Mouse (Mus musculus) embryo, embryonic 10 days (tissue): ENCODE results near the gene Zfp53.
A peak's percentile ranks its signal among the peaks of the same experiment; 100 is the strongest.
"Not testable (repeated sequence)": the region's sequence is repeated elsewhere in the genome, so short reads cannot be mapped to it uniquely, and the experiment has no call there.

ENCODE experiments used
- DNase-seq: peaks from one replicate; pipeline ENCODE4 v3.0.0-alpha.2; 2015; ENCODE audit warnings: low spot score

Zfp53 gene

GRCm38 (mm10) chr17:21488760-21489499 is at the start of gene Zfp53:
Gene Zfp53 (plus strand): TSS chr17:21488998.
- peak; percentile 91 for DNase-seq

- DNase-seq = peak; percentile 88
Measured at GRCm38 (mm10) chr17:21449669-21450068, 39.1 kb upstream of the Zfp53 start.

GRCm38 (mm10) chr17:21450138-21450704 is 38.6 kb upstream of the Zfp53 start, which contains the start of gene Zfp51:
Gene Zfp51 (plus strand): TSS chr17:21450374.
- peak; percentile 96 for DNase-seq

- DNase-seq = no peak
Measured at GRCm38 (mm10) chr17:21463550-21463949, 25.2 kb upstream of the Zfp53 start.

GRCm38 (mm10) chr17:21472032-21472652 is 16.7 kb upstream of the Zfp53 start:
- no peak for DNase-seq

- DNase-seq = no peak
Measured at GRCm38 (mm10) chr17:21472653-21473307, 16.0 kb upstream of the Zfp53 start.

- peak; percentile 69 for DNase-seq
Measured at GRCm38 (mm10) chr17:21473362-21474190, 15.2 kb upstream of the Zfp53 start.

GRCm38 (mm10) chr17:21474729-21475128 is 14.1 kb upstream of the Zfp53 start:
- DNase-seq = not testable (repeated sequence)

- not testable (repeated sequence) for DNase-seq
Measured at GRCm38 (mm10) chr17:21475290-21475689, 13.5 kb upstream of the Zfp53 start.

- DNase-seq = not testable (repeated sequence)
Measured at GRCm38 (mm10) chr17:21476351-21476750, 12.4 kb upstream of the Zfp53 start.

- DNase-seq = not testable (repeated sequence)
Measured at GRCm38 (mm10) chr17:21478103-21478777, 10.6 kb upstream of the Zfp53 start.

GRCm38 (mm10) chr17:21489500-21490001 is 753 bp downstream of the Zfp53 start:
- no peak for DNase-seq

- DNase-seq = no peak
Measured at GRCm38 (mm10) chr17:21501365-21501764, 12.6 kb downstream of the Zfp53 start.

GRCm38 (mm10) chr17:21504524-21504923 is 15.7 kb downstream of the Zfp53 start:
- peak; percentile 12 for DNase-seq

GRCm38 (mm10) chr17:21506258-21506657 is 17.5 kb downstream of the Zfp53 start:
- DNase-seq = no peak

- DNase-seq = no peak
Measured at GRCm38 (mm10) chr17:21509756-21510155, 21.0 kb downstream of the Zfp53 start.

GRCm38 (mm10) chr17:21515403-21516105 is 26.8 kb downstream of the Zfp53 start:
- DNase-seq = peak; percentile 85

- peak; percentile 85 for DNase-seq
Measured at GRCm38 (mm10) chr17:21516201-21517129, 27.7 kb downstream of the Zfp53 start.

GRCm38 (mm10) chr17:21517130-21517671 is 28.4 kb downstream of the Zfp53 start:
- no peak for DNase-seq
